Mouse (Mus musculus) CH12.LX (cell line): Measurements from ENCODE around the gene Srcap. TPM values are rescaled to one million over a fixed set of nuclear protein-coding genes. Genes with fewer than 3 reads are reported as not detected.
A peak's percentile ranks its signal among the peaks of the same experiment; 100 is the strongest.

Experiments used
- DNase-seq: peaks from one replicate; pipeline ENCODE4 v3.0.0-alpha.2; 2013; ENCODE audit errors: extremely low read depth
- H3K27ac ChIP-seq: 2 replicates; pipeline ENCODE4 v1.5.1; 2012; ENCODE audit warnings: low read depth, mild to moderate bottlenecking, control low read depth, moderate library complexity; ENCODE audit not compliant: insufficient read depth
- H3K27me3 ChIP-seq: replicated peaks from 2 replicates; pipeline ENCODE3; 2012; ENCODE audit warnings: inconsistent platforms
- H3K36me3 ChIP-seq, 2 experiments: replicated peaks in 1 of 2; 2 replicates each; pipeline versions ENCODE3 to v1.6.1; 2012; ENCODE audit warnings: inconsistent platforms in 1 of 2, low read length in 1 of 2, mild to moderate bottlenecking in 1 of 2, mixed read lengths in 1 of 2, moderate library complexity in 1 of 2; ENCODE audit not compliant: control insufficient read depth in 1 of 2, insufficient read depth in 1 of 2
- H3K4me1 ChIP-seq, 2 experiments: 2 replicates each; pipeline ENCODE4 v1.6.1; 2012; ENCODE audit warnings: inconsistent platforms in 1 of 2, moderate library complexity in 1 of 2; ENCODE audit not compliant: insufficient read depth in 2 of 2, control insufficient read depth in 1 of 2
- H3K4me2 ChIP-seq: 2 replicates; pipeline ENCODE4 v1.6.1; 2012; ENCODE audit warnings: low read depth, mild to moderate bottlenecking, control low read depth; ENCODE audit not compliant: poor library complexity, insufficient read depth, severe bottlenecking
- H3K4me3 ChIP-seq, 3 experiments: fragments of 150-350 bp in 1 of 3; sonication (generic) in 1 of 3; replicated peaks in 1 of 3; 2 replicates each; pipeline versions ENCODE3 to v1.5.1; 2011 to 2012; ENCODE audit warnings: low read depth in 2 of 3, low read length in 2 of 3, mild to moderate bottlenecking in 2 of 3, moderate library complexity in 2 of 3, control low read depth in 1 of 3, improper control_type of control experiment in 1 of 3, inconsistent platforms in 1 of 3, mixed read lengths in 1 of 3; ENCODE audit not compliant: poor library complexity in 1 of 3
- H3K79me2 ChIP-seq: replicated peaks from 2 replicates; pipeline ENCODE4 v1.6.1; 2012; ENCODE audit warnings: mild to moderate bottlenecking, moderate library complexity; ENCODE audit not compliant: control insufficient read depth, poor library complexity, insufficient read depth, severe bottlenecking; ENCODE audit errors: extremely low read depth
- H3K9ac ChIP-seq: 2 replicates; pipeline ENCODE4 v1.6.1; 2012; ENCODE audit warnings: low read depth, mild to moderate bottlenecking, control low read depth, moderate library complexity; ENCODE audit not compliant: insufficient read depth
- H3K9me3 ChIP-seq: replicated peaks from 2 replicates; pipeline ENCODE3; 2012; ENCODE audit warnings: low read length, inconsistent platforms, mixed read lengths
- ETS1 ChIP-seq: conservative IDR thresholded peaks from 2 replicates; pipeline ENCODE4 v1.6.1; 2012; ENCODE audit warnings: low read depth, mild to moderate bottlenecking, inconsistent platforms, low read length, improper control_type of control experiment, moderate library complexity
- IRF4 ChIP-seq: IDR thresholded peaks from 2 replicates; pipeline ENCODE4 v1.6.1; 2014; ENCODE audit warnings: low read depth, mild to moderate bottlenecking, inconsistent platforms, low read length, improper control_type of control experiment
- JUND ChIP-seq: conservative IDR thresholded peaks from 2 replicates; pipeline ENCODE4 v1.6.1; 2011; ENCODE audit warnings: low read depth, low read length, improper control_type of control experiment
- MAFK ChIP-seq: IDR thresholded peaks from 2 replicates; pipeline ENCODE4 v1.6.1; 2011; ENCODE audit warnings: low read length, improper control_type of control experiment; ENCODE audit not compliant: insufficient replicate concordance
- MAX ChIP-seq: IDR thresholded peaks from 2 replicates; pipeline ENCODE4 v1.6.1; 2011; ENCODE audit warnings: low read length, improper control_type of control experiment
- NRF1 ChIP-seq: IDR thresholded peaks from 2 replicates; pipeline ENCODE4 v1.6.1; 2014; ENCODE audit warnings: low read depth, mild to moderate bottlenecking, inconsistent platforms, low read length, improper control_type of control experiment, moderate library complexity
- RAD21 ChIP-seq: IDR thresholded peaks from 2 replicates; pipeline ENCODE4 v1.6.1; 2011; ENCODE audit warnings: low read depth, mild to moderate bottlenecking, low read length, improper control_type of control experiment, moderate library complexity
- TBP ChIP-seq: conservative IDR thresholded peaks from 2 replicates; pipeline ENCODE4 v1.6.1; 2011; ENCODE audit warnings: low read depth, low read length, improper control_type of control experiment
- USF2 ChIP-seq: conservative IDR thresholded peaks from 2 replicates; pipeline ENCODE4 v1.6.1; 2011; ENCODE audit warnings: low read depth, low read length, improper control_type of control experiment
- dilution Hi-C: fragments of 300-500 bp; cut with MboI; formaldehyde crosslinking; loops from 2 replicates; pipeline ENCODE4 v1.14.3; 2020; ENCODE audit warnings: low sequenced_read_pairs; ENCODE audit not compliant: extremely low pct_unique_long_range_greater_than_20kb, extremely low pct_ligation_motif_present
- in situ Hi-C: fragments of 300-500 bp; cut with MboI; formaldehyde crosslinking; loops from 3 replicates; pipeline ENCODE4 v1.14.3; 2019; ENCODE audit warnings: low sequenced_read_pairs, low pct_ligation_motif_present, low pct_unique_long_range_greater_than_20kb, mixed read lengths
- polyA plus RNA-seq: library from polyadenylated mRNA; unstranded; fragments of >175 nt; gene quantifications from 2 replicates; pipeline ENCODE4 v1.2.1, GENCODE M21; 2012; ENCODE audit warnings: low read depth; ENCODE audit not compliant: insufficient read length
- total RNA-seq, 2 experiments: library from RNA; depleted of rRNA; stranded (reverse); fragments of 300-350 nt in 1 of 2; fragments of >200 nt in 1 of 2; gene quantifications; 2 replicates each; pipeline ENCODE4 v1.2.3; 2012 to 2014

The Srcap gene
- total and polyA plus RNA-seq, 3 experiments = 4.1 to 28.1 (median 19.9) TPM

DNA sequence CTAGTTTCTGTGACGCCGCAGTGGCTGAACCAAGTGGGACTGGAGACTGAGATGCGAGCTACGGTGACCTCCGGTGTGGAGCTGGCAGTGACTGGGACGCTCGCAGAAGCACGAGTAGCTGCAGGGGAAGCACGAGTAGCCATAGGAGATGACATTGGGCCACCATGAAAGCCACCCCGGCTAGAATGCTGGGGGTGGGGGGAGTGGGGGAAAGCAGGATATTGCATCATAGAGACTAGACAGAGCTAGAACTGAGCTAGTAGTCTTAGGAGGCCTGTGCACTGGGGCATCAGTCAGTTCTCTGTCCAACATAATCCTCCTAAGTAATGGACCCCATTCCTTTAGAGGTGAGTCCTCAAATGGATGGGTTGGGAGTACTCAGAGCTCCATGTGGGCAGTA lies 92.5 kb downstream of the Srcap start:
- dilution Hi-C loops = no loop called here
- in situ Hi-C loops = no loop called here
- TF ChIP-seq TBP = no peak
- TF ChIP-seq MAX = no peak
- TF ChIP-seq USF2 = no peak
- TF ChIP-seq JUND = no peak
- no peak for TF ChIP-seq NRF1
- TF ChIP-seq IRF4 = no peak
- no peak for TF ChIP-seq RAD21
- TF ChIP-seq MAFK = no peak

DNA sequence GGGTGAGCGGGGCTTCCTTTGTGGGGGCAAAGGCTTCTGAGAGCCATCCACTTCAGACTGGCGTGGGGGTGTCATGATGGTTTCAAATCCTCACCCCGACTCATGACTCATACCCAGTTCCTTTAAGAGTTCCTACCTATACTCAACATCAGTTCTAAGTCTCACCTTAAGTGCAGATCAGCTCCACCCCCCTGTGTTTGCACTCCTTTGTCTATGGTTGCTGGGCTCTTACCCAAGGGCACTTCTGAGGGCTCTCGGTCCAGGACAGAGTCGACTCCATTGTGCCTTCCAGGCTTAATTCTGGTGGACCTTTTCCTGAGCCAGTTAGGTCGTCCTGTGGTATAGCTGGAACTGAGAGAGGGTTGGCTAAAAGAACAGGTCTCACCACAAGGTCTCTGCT lies 95.4 kb downstream of the Srcap start:
- Histone ChIP-seq H3K9ac (no peak overlapping the region), H3K4me1 (peaks cover 5 to 13% of the 10 kb centered on the region in 2 experiments; a peak in 2 of 4 replicates), H3K36me3 (peaks cover 40 to 48% of the 10 kb centered on the region in 2 experiments), H3K4me2 (no peak overlapping the region), H3K9me3 (peaks cover 7% of the 10 kb centered on the region), H3K4me3 (no peak overlapping the region), H3K27ac (no peak overlapping the region), H3K27me3 (peaks cover 2% of the 10 kb centered on the region), H3K79me2 (no peaks in the 10 kb centered on the region)
- in situ Hi-C loops (no loop called here), dilution Hi-C loops (no loop called here)
- DNase-seq = no peak
- no peak for TF ChIP-seq ETS1

More for the DNA sequence above, 92.5 kb downstream of the Srcap start:
- Histone ChIP-seq H3K36me3 (peaks cover 50 to 63% of the 10 kb centered on the region in 2 experiments), H3K4me3 (no peak overlapping the region), H3K4me1 (peaks cover 5 to 32% of the 10 kb centered on the region in 2 experiments; a peak in 3 of 4 replicates), H3K9me3 (no peaks in the 10 kb centered on the region), H3K4me2 (no peak overlapping the region), H3K79me2 (no peaks in the 10 kb centered on the region), H3K27ac (0 out of 2 replicates have a peak overlapping the region, but pooled peaks have one; percentile 2), H3K27me3 (peaks cover 2% of the 10 kb centered on the region), H3K9ac (no peak overlapping the region)
- no peak for DNase-seq

Other genes with a start within 250 kb of the Srcap start
Only the 20 nearest of the 21 such genes appear.
- gene Itgal, start 215.7 kb upstream of the Srcap start, total RNA-seq (2012; rRNA removed) = 49.1 and 69.0 TPM in 2 replicates
- 36.7 and 43.9 TPM in 2 replicates for gene Itgal, start 215.7 kb upstream of the Srcap start, total RNA-seq (2014; rRNA removed)
- 164 and 177 TPM in 2 replicates for gene Itgal, start 215.7 kb upstream of the Srcap start, polyA plus RNA-seq
- 8.5 and 9.9 TPM in 2 replicates for gene Zfp768, start 166.4 kb upstream of the Srcap start, total RNA-seq (2012; rRNA removed)
- 4.3 and 5.0 TPM in 2 replicates for gene Zfp768, start 166.4 kb upstream of the Srcap start, total RNA-seq (2014; rRNA removed)
- gene Zfp768, start 166.4 kb upstream of the Srcap start, polyA plus RNA-seq = 6.4 and 6.6 TPM in 2 replicates
- gene Zfp747, start 135.9 kb upstream of the Srcap start, total RNA-seq (2012; rRNA removed) = 8.2 and 9.7 TPM in 2 replicates
- 6.3 and 7.2 TPM in 2 replicates for gene Zfp747, start 135.9 kb upstream of the Srcap start, total RNA-seq (2014; rRNA removed)
- gene Zfp747, start 135.9 kb upstream of the Srcap start, polyA plus RNA-seq = 7.7 and 8.2 TPM in 2 replicates
- 4.2 and 5.0 TPM in 2 replicates for gene 9130019O22Rik, start 124.8 kb upstream of the Srcap start, total RNA-seq (2012; rRNA removed)
- 3.1 and 4.0 TPM in 2 replicates for gene 9130019O22Rik, start 124.8 kb upstream of the Srcap start, total RNA-seq (2014; rRNA removed)
- gene 9130019O22Rik, start 124.8 kb upstream of the Srcap start, polyA plus RNA-seq = 2.7 and 3.3 TPM in 2 replicates
- 5.4 and 8.9 TPM in 2 replicates for gene E430018J23Rik, start 118.4 kb upstream of the Srcap start, total RNA-seq (2012; rRNA removed)
- gene E430018J23Rik, start 118.4 kb upstream of the Srcap start, total RNA-seq (2014; rRNA removed) = 8.3 and 9.2 TPM in 2 replicates
- 3.2 and 3.8 TPM in 2 replicates for gene E430018J23Rik, start 118.4 kb upstream of the Srcap start, polyA plus RNA-seq
- gene Zfp764, start 105.2 kb upstream of the Srcap start, total RNA-seq (2012; rRNA removed) = 7.5 and 8.1 TPM in 2 replicates
- 8.4 TPM in 2 replicates for gene Zfp764, start 105.2 kb upstream of the Srcap start, total RNA-seq (2014; rRNA removed)
- 7.9 and 8.1 TPM in 2 replicates for gene Zfp764, start 105.2 kb upstream of the Srcap start, polyA plus RNA-seq
- 15.8 and 18.7 TPM in 2 replicates for gene Zfp688, start 89.9 kb upstream of the Srcap start, total RNA-seq (2012; rRNA removed)
- 12.3 and 12.4 TPM in 2 replicates for gene Zfp688, start 89.9 kb upstream of the Srcap start, total RNA-seq (2014; rRNA removed)
- gene Zfp688, start 89.9 kb upstream of the Srcap start, polyA plus RNA-seq = 16.1 and 21.3 TPM in 2 replicates
- gene Zfp689, start 62.8 kb upstream of the Srcap start, total RNA-seq (2012; rRNA removed) = 3.4 and 3.6 TPM in 2 replicates
- gene Zfp689, start 62.8 kb upstream of the Srcap start, total RNA-seq (2014; rRNA removed) = 1.8 and 2.3 TPM in 2 replicates
- gene Zfp689, start 62.8 kb upstream of the Srcap start, polyA plus RNA-seq = 3.2 and 4.6 TPM in 2 replicates
- gene Prr14, start 52.4 kb upstream of the Srcap start, total RNA-seq (2012; rRNA removed) = 10.4 and 11.3 TPM in 2 replicates
- gene Prr14, start 52.4 kb upstream of the Srcap start, total RNA-seq (2014; rRNA removed) = 6.7 and 7.6 TPM in 2 replicates
- gene Prr14, start 52.4 kb upstream of the Srcap start, polyA plus RNA-seq = 26.2 and 31.3 TPM in 2 replicates
- gene Fbrs, start 32.8 kb upstream of the Srcap start, total RNA-seq (2012; rRNA removed) = 14.4 and 15.4 TPM in 2 replicates
- 5.6 and 6.7 TPM in 2 replicates for gene Fbrs, start 32.8 kb upstream of the Srcap start, total RNA-seq (2014; rRNA removed)
- gene Fbrs, start 32.8 kb upstream of the Srcap start, polyA plus RNA-seq = 63.9 and 66.7 TPM in 2 replicates
- gene Gm42715, start 7.6 kb downstream of the Srcap start, total RNA-seq (2012; rRNA removed) = 12.0 and 12.7 TPM in 2 replicates
- 2.0 and 5.8 TPM in 2 replicates for gene Gm42715, start 7.6 kb downstream of the Srcap start, total RNA-seq (2014; rRNA removed)
- gene Gm42715, start 7.6 kb downstream of the Srcap start, polyA plus RNA-seq = 13.6 and 14.1 TPM in 2 replicates
- 0.93 TPM in 1 of 2 replicates, not detected in the other for gene Tmem265, start 49.4 kb downstream of the Srcap start, total RNA-seq (2012; rRNA removed)
- 2.3 and 3.0 TPM in 2 replicates for gene Tmem265, start 49.4 kb downstream of the Srcap start, total RNA-seq (2014; rRNA removed)
- not detected in 2 replicates for gene Tmem265, start 49.4 kb downstream of the Srcap start, polyA plus RNA-seq
- 23.3 and 25.5 TPM in 2 replicates for gene Phkg2, start 61.4 kb downstream of the Srcap start, total RNA-seq (2012; rRNA removed)
- 33.1 and 34.7 TPM in 2 replicates for gene Phkg2, start 61.4 kb downstream of the Srcap start, total RNA-seq (2014; rRNA removed)
- gene Phkg2, start 61.4 kb downstream of the Srcap start, polyA plus RNA-seq = 65.0 and 67.2 TPM in 2 replicates
- 2.2 and 2.9 TPM in 2 replicates for gene Ccdc189, start 76.6 kb downstream of the Srcap start, total RNA-seq (2012; rRNA removed)
- gene Ccdc189, start 76.6 kb downstream of the Srcap start, total RNA-seq (2014; rRNA removed) = 2.2 and 2.9 TPM in 2 replicates
- 2.0 and 2.1 TPM in 2 replicates for gene Ccdc189, start 76.6 kb downstream of the Srcap start, polyA plus RNA-seq
- 48.6 and 50.9 TPM in 2 replicates for gene Rnf40, start 76.8 kb downstream of the Srcap start, total RNA-seq (2012; rRNA removed)
- gene Rnf40, start 76.8 kb downstream of the Srcap start, total RNA-seq (2014; rRNA removed) = 39.3 and 40.6 TPM in 2 replicates
- gene Rnf40, start 76.8 kb downstream of the Srcap start, polyA plus RNA-seq = 73.0 and 95.2 TPM in 2 replicates
- gene Zfp629, start 103.8 kb downstream of the Srcap start, total RNA-seq (2012; rRNA removed) = 2.4 and 3.2 TPM in 2 replicates
- 0.38 and 0.59 TPM in 2 replicates for gene Zfp629, start 103.8 kb downstream of the Srcap start, total RNA-seq (2014; rRNA removed)
- gene Zfp629, start 103.8 kb downstream of the Srcap start, polyA plus RNA-seq = 0.48 and 0.94 TPM in 2 replicates
- 60.5 and 65.0 TPM in 2 replicates for gene Bcl7c, start 196.9 kb downstream of the Srcap start, total RNA-seq (2012; rRNA removed)
- gene Bcl7c, start 196.9 kb downstream of the Srcap start, total RNA-seq (2014; rRNA removed) = 25.9 and 28.0 TPM in 2 replicates
- gene Bcl7c, start 196.9 kb downstream of the Srcap start, polyA plus RNA-seq = 71.3 and 73.5 TPM in 2 replicates
- not detected in 2 replicates for gene Ctf1, start 200.8 kb downstream of the Srcap start, total RNA-seq (2012; rRNA removed)
- gene Ctf1, start 200.8 kb downstream of the Srcap start, total RNA-seq (2014; rRNA removed) = not detected in 2 replicates
- gene Ctf1, start 200.8 kb downstream of the Srcap start, polyA plus RNA-seq = not detected in 2 replicates
- 0.08 TPM in 1 of 2 replicates, not detected in the other for gene Ctf2, start 220.2 kb downstream of the Srcap start, total RNA-seq (2012; rRNA removed)
- not detected in 2 replicates for gene Ctf2, start 220.2 kb downstream of the Srcap start, total RNA-seq (2014; rRNA removed)
- 0.36 TPM in 1 of 2 replicates, not detected in the other for gene Ctf2, start 220.2 kb downstream of the Srcap start, polyA plus RNA-seq
- 25.1 and 28.2 TPM in 2 replicates for gene Fbxl19, start 232.6 kb downstream of the Srcap start, total RNA-seq (2012; rRNA removed)
- gene Fbxl19, start 232.6 kb downstream of the Srcap start, total RNA-seq (2014; rRNA removed) = 22.4 and 22.6 TPM in 2 replicates
- gene Fbxl19, start 232.6 kb downstream of the Srcap start, polyA plus RNA-seq = 29.3 and 31.7 TPM in 2 replicates